Mouse (Mus musculus) CH12F3 (cell line): ENCODE data around the gene Hmgn1.
"Not testable (repeated sequence)": the region's sequence is repeated elsewhere in the genome, so short reads cannot be mapped to it uniquely, and the experiment has no call there.

Source experiments
- in situ Hi-C: fragments of 300-500 bp; cut with MboI; formaldehyde crosslinking; loops from 2 replicates; pipeline ENCODE4 v1.14.3; 2020; ENCODE audit warnings: low sequenced_read_pairs

Gene Hmgn1

DNA sequence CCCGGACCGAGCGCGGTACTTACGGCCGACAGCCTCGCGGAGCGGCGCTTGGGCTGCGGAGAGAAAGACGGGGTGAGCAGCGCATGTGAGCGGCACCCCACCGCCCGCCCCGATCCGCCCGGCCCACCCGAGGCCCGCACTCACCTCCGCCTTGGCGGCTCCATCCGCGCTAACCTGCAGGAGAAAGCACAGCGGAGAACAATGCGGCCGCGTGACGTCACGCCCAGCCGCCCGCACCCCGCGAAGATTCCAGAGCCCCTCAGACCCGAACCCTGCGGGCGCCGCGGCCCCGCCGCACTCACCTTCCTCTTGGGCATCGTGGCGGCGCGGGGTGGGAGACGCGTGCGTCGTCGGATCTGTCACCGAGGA is 257 bp downstream of the Hmgn1 start:
- in situ Hi-C loops = no loop called here

DNA sequence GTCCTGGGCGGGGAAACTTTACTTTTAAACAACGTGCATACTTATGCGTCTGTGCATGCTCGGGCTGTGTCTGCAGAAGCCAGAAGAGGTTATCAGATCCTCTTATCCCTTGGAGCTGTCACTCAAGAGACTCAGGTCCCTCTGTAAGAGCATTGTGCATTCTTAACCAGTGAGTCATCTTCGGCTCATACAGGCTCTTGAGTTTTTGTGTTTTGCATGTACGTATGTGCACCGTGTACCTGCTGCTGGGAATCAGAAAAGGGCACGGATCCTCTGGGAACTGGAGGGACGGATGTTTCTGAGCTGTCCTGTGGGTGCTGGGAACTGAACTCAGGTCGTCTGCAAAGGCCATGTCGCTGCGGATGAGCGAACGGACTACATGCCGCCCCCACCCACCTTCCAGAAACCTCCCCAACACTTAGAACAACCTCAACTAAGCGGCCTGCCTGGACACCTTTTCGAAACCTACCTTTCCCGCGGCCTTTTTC is 801 bp downstream of the Hmgn1 start:
- in situ Hi-C loops = no loop called here

DNA sequence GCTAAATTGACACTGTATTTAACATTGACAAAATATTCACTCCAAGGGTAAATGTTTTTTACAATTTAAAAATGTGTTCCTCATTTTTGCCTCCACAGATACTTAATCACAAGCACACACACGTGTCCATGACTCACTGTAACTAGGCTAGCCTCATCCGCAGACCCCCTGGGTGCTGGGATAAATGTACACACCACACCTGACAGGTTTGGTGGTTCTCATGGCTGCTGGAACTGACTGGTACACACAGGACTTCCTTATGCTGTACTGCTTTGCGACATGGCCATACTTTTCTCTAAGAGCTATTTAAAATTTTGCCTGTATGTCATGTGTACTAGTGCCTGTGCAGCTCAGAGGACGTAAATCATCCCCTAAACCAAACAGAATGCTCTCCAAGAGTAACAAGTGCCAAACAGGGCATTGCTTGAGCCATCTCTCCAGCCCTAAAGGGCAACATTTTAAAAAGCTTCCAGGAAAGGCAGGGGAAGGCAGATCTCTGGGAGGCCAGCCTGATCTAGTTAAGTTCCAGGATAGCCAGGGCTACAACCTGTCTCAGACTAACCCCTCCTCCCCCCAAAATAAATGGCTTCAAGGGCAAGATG is 7.4 kb downstream of the Hmgn1 start:
- in situ Hi-C loops = no loop called here

DNA sequence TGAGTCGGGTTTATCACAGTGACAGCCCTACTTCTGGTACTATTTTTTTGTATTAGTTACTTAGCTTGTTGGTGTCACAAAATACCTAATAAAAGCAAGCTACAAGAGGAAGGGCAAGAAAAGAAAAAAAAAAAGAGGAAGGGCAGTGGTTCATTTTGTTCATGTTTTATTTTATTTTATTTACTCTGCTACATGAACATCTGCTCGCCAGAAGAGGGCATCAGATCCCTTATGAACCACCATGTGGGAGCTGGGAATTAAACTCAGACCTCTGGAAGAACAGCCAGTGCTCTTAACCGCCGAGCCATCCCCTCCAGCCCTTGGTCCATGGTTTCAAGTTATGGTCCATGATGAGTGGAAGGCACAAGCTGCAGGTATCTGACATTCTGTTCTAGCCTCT is 12.8 kb downstream of the Hmgn1 start:
- in situ Hi-C loops = no loop called here

DNA sequence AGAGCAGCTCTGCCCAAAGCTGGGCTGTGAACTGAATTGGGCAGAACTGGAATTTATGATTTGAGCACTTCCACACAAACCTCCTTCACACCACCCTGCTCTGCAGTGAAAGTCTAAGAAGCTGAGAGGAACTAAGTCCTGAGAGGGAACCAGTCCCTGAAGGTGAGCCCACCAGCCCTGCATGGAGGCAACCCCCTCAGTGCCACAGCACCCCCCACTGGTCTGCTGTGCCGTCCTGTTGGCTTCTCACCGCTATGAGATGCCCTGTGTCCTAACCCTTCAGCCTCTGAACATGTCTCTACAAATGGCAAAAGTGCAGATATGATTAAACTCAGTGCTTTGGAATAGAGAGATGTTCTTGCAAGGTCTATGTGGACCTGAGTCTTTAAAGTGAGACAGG is 14.8 kb downstream of the Hmgn1 start:
- in situ Hi-C loops = no loop called here

DNA sequence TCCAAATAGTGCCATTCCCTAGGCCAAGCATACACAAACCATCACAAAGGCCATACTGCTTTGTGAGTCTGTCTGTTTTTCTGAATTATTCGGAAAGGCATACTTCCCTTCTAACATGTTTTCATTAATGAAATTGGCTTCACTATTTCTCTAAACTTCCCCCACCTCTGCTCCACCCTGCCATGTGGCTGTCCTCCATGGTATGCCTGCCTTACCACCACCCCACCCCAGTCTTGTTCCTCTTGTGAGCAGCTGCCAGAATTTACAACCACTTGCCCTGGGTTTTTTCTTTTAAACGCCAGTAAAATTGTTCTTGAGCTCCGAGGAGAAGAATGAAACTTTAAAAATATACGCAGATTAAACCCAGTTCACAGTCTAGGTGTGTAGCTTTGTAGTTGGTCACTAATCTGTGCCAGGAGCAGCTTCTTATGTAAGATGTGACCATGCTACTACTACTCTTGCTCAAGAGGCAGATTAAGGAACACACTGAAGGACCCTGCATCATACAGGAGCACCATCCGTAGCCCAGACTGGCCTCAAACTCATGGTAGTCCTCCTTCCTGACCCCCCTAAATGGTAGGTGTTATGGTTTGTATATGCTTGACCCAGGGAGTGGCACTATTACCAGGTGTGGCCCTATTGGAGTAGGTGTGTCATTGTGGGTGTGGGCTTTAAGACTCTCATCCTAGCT is 16.7 kb downstream of the Hmgn1 start:
- in situ Hi-C loops = no loop called here

DNA sequence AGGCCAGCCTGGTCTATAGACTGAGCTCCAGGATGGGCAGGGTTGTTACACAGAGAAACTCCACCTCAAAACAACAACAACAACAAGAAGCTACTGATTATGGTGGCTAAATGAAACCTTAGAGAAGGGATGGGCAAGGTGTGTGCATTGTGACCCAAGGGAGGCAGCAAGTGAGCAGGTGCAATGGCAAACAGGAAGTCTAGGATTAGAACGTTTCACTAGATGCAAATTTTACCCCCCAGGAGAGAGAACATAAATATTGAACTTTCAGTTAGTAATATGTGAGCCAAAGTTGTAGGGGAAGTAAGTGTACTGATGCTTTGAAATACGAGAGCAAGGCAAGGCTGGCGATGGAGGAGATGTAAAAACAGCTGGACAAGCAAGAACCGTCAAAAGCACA is 17.9 kb downstream of the Hmgn1 start:
- in situ Hi-C loops = no loop called here

DNA sequence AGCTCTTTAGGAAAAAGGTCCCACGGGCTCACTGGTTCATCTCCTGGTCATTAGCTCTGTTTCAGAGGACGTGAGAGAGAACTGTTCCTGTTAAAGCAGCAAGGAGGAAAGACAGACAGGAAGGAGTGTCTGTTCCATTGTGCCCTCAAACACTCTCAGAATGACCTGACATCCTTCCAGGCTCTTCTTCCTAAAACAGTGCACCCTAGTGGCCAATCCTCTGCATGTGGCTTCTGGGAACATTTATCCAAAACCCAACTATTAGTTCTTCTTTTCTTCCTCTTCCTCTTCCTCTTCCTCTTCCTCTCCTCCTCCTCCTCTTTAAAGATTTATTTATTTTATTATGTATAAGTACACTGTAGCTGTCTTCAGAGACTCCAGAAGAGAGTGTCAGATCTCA is 24.5 kb downstream of the Hmgn1 start:
- in situ Hi-C loops = no loop called here

DNA sequence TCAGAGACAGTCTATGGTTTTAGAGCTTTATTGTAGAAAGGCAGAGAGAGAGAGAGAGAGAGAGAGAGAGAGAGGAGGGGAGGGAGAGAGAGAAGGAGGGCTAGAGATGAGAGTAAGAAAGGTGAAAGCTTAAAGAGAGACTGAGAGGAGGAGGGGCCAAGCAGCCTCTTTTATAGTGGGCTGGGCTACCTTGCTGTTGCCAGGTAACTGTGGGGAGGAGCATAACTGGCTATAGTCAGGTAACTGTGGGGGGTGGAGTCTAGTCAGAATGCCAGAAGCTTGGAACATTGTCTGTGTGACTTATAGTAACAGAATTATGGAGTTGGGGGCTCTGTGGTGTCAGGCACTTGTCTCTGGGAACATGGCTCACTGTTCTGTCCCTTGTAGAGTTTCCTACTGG is 29.7 kb downstream of the Hmgn1 start:
- in situ Hi-C loops = not testable (repeated sequence)

DNA sequence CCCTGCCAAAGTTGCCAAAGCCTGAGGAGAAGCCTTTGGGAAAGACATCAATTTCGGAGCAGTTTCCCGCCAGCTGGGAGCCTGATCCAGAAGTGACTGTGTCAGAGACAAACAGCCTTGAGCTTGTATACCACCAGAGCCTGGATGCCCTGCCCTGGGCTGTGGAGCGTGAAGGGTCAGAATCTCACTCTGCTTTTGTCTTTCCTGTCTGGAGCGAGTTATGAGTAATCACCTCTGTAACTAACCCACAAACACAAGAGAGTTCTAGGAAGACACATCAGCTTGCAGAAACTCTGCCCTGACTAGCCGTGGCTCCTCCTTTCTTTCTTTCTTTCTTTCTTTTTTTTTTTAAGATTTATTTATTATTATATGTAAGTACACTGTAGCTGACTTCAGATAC is 31.6 kb downstream of the Hmgn1 start:
- in situ Hi-C loops = no loop called here

DNA sequence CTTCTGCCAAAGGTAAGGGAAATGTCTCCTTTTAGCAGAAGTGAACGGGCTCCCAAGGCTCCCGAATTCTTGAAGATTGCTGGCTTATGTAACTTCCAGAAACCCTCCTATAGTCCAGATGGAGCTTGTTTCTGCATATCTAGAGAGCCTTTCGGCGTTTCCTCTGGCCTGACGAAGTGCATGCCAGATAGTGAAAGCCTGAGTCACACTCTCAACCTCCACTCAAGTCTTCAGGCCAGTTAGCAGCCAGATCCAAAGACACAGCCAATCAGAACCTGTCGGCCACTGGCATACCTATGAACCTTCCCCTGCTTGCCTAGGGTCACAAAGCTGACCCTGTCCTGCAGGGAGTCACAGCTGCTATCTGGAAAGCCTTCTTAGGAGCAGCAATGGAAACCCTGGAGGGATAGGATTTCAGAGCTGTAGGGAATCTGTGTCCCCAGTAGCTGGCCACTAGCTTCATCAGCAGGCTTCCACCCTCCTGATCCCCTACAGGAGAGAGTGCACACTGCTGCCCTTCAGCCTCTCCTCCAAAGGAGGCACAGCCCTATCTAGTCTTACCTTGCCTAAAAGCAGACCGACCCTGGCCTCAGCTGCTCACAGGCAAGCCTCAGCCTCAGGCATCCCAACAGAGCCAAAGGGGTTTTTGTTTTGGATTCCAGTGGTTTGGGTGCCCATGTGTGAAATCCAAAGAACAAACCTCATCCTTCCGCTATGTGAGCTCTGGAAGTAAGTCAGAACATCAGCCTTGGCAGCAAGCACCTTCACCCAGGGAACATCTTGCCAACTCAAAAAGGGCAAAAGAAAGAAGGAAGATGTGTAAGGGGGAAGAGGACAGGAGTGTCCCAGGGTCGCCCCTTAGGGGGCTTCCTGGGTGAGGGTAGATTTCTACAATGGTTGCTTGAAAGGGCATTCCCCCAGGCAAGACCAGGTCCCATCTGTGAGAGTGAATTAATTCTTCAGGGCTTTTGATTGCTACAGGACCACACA is 35.7 kb downstream of the Hmgn1 start:
- in situ Hi-C loops = no loop called here

DNA sequence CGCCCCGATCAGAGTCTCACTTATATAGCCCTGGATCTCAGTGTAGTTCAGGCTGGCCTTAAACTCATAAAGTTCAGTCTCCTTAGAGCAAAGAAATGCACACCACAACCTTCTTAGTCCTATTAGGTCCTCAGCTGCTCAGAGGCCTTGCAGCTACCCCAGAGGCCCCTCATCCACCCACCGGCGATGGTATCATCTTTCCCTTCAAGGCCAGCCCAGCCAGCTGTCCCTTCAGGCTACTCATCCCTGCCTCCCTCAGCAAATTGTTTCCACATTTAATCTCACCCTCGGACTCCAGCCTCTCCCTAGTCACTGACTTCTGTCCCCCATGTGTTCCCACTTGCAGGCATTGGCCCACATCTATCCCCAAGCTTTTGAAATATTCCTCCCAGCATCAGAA is 39.4 kb downstream of the Hmgn1 start:
- in situ Hi-C loops = no loop called here

DNA sequence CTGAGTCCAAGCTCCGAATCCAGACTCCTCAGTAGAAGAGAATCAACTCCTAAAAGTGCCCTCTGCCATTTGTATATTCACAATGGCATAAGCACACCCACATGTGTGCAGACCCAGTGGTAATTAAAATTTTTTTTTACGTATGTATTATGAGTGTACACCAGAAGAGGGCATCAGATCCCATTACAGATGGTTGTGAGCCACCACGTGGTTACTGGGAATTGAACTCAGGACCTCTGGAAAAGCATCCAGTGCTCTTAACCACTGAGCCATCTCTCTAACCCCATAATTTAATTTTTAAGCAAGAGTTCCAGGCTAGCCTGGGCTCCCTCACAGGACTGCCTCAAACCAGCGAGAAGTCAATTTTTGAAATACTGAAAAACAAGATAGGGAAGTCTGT is 40.1 kb downstream of the Hmgn1 start:
- in situ Hi-C loops = no loop called here

DNA sequence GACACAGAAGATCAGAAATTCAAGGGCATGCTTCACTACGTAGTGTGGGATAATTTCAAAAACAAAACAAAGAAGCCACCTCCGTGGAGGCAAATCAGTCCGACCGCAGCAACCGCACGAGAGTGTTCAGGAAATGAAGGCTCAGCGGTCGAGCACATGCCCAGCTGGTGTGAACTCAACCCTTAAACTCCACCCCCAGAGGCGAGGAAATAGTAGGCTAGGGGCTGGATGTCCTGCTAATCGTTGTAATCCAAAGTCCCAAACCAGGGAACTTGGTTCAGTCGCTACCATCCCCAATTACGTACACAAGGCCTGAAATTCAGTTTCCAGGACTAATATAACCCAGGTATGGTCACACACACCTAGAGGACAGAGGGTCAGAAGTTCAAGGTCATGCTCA is 40.5 kb downstream of the Hmgn1 start:
- in situ Hi-C loops = no loop called here

DNA sequence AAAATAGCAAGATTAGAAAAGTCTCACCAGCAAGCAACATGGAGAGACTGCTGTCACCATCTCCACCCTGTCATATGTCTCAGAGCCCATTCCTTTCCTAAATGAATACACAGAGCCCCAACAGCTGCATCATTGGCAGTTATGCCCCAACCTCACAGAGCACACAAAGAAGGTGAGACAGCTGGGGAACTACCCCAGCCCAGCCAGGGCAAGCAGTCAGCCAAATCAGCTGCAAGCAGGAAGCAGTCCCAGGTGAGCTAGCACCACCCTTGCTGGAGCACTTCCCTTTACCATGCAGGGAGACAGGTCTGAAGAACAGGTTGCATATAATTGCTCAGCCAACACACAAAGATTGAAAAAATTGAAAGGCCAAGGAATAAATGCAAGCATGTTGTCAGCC is 41.9 kb downstream of the Hmgn1 start:
- in situ Hi-C loops = no loop called here

DNA sequence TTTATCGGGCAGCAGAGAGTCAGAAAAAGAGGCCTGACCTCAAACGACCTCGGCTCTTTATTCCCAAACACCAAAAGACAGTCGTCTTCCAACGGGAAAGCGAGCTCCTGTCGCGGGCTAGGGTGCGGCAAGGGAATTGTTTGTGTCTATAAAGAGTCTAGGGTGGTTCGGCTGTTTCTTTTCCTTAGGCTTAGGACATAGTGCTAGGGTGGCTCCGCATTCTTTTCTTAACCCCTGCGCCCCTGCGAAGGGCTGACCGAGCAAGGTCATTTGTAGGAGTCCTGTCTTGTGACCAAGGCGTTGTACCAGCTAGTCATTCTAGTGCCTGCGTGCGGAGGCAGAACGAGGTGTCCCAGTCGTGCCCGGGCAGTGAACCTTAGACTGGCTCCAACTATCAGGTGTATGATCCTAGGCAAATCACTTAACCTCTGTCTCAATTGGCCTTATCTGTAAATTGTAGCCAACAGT is 44.3 kb downstream of the Hmgn1 start:
- in situ Hi-C loops = no loop called here

DNA sequence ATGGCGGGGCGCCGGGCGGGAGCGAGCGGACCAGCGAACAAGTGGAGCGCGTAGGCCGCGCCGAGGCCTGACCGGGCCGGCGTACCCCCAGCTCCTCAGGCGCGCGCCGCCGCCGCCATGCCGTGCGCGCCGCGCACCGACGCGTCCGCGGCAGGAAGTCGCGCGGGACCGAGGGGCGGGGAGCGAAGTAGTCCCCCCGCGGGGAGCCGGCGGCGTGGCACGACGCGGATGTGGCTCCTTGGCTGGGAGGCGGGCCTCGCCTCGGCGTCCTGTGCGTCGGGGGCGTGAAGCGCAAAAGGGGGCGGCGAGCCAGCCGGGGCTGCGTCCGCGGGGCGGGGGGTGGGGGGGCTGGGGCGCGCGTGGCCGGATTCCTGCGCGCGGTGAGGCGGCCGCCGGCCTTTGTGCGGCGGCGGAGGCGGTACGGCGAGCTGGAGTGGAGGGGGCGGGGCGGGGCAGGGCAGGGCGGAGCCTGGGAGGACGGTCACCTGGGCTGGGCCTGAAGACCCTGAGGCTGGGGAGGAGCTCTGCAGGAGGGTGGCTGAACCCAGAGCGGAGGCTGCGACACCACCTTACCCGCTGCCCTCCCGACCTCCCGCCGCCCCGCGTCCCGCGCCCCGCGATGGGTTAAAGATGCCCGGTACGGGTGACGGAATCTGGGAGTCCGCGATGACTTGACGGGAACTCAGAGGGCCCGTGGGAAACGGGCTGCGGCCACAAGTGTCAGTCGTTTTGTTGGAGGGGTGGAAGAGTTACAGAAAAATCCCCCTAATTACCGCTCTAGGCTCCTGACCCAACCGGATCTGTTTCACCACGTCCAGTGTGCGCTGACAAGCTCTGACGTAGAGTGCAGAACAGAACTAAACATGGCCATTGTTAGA is 45.0 kb downstream of the Hmgn1 start, which contains the start of gene Brwd1:
Gene Brwd1, minus strand, starts transcription at position 226 of the 878 bp plus-strand sequence.
- in situ Hi-C loops = no loop called here

DNA sequence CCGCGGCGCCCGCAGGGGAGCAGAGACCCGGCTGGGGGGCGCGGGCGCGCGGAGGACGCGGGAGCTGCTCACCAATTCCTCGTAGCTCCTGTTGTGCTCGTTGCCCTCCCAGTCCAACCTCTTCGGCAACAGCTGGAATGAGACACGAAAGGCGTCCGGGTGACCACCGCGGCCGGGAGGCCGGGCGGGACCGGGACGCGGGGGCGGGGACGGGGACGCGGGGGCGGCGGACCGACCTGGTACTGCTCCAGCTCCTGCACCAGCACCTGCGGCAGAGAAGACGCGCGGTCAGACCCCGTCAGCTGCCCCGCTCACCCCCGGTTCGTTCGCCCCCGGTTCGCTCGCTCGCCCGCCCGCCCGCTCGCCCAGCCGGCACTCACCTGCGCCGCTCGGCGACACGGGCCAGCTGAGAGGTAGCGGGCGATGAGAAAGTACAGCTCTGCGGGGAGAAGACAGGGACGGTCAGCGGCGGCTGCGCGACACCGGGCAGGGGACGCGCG is 45.7 kb downstream of the Hmgn1 start:
- in situ Hi-C loops = no loop called here

DNA sequence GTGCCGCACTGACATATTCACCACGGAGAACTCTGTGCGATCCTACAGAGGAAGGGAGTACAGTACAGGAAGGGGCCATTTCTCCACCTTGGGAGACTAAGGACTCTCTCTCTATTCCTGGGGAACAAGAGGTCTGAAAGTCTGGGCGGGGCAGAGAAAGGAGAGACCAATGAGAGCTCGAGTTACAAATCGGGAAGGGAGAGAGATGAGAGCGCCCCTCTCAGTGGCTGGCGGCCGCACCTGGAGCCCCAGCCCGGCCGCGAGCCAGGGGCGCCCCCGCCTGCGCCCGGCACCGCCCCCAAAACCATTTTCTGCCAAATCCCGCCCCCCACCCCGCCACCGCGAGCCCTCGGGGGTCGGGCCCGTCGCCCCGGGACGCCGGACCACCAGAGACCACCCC is 46.2 kb downstream of the Hmgn1 start:
- in situ Hi-C loops = no loop called here

DNA sequence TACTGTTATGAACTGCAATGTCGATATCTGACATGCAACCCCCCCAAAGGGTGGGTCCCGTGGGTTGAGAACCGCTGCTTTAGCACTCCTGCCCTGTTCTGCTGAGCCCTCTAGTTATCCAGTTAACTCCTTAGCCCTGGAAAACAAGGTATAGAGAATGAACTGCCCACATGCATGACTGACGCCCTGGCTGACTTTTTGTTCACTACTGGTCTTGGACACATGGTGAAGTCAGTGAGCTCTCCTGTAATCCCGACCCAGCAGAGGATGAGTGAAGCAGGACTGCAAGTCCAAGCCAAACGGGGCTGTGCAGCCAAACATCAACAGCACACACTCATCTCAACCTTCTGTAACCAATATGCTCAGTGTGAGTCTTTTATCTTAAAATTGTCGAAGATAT is 47.0 kb downstream of the Hmgn1 start:
- in situ Hi-C loops = no loop called here
